Mouse (Mus musculus) cerebellum, adult 2 months (tissue): ENCODE measurements around the gene Asb10. TPM values are rescaled to one million over a fixed set of nuclear protein-coding genes. Genes with fewer than 3 reads are reported as not detected.
A peak's percentile ranks its signal among the peaks of the same experiment; 100 is the strongest.

Experiments used
- DNase-seq, 2 experiments: peaks; one replicate each; pipeline ENCODE4 v3.0.0; 2021
- H3K27ac ChIP-seq: fragments of 200-500 bp; 2 replicates; pipeline ENCODE4 v1.5.1; 2012; ENCODE audit warnings: low read length, control low read depth, inconsistent platforms; ENCODE audit not compliant: insufficient read depth
- H3K27me3 ChIP-seq: fragments of 200-500 bp; 2 replicates; pipeline ENCODE4 v1.6.1; 2012; ENCODE audit warnings: inconsistent platforms, mild to moderate bottlenecking, low read length, moderate library complexity; ENCODE audit not compliant: control insufficient read depth, insufficient read depth
- H3K4me1 ChIP-seq: fragments of 200-500 bp; 2 replicates; pipeline ENCODE4 v1.6.1; 2011; ENCODE audit warnings: low read length; ENCODE audit not compliant: control insufficient read depth, insufficient read depth
- H3K4me3 ChIP-seq: fragments of 200-500 bp; replicated peaks from 2 replicates; pipeline ENCODE3; 2011; ENCODE audit warnings: mild to moderate bottlenecking, low read depth, low read length, control low read depth; ENCODE audit not compliant: insufficient read depth
- CTCF ChIP-seq: fragments of 200-500 bp; IDR thresholded peaks from 2 replicates; pipeline ENCODE4 v1.5.1; 2011; ENCODE audit warnings: low read depth, mild to moderate bottlenecking, control low read depth, low read length, moderate library complexity, borderline replicate concordance; ENCODE audit not compliant: insufficient read depth
- POLR2A ChIP-seq: fragments of 200-500 bp; IDR thresholded peaks from 2 replicates; pipeline ENCODE4 v1.6.1; 2011; ENCODE audit warnings: low read length, control low read depth, borderline replicate concordance; ENCODE audit not compliant: insufficient read depth
- WGBS: fragments of 180-500 bp; shearing (Covaris S2); methylation state at CpG from one replicate; pipeline ENCODE4 v1.1.7; 2018; 5-methylcytosine and 5-hydroxymethylcytosine counted together
- polyA plus RNA-seq: library from polyadenylated mRNA; depleted of rRNA; stranded (reverse); fragments of >200 nt; gene quantifications from 2 replicates; pipeline ENCODE4 v1.2.3, GENCODE M21; 2012

Asb10 gene
- polyA plus RNA-seq, 1 experiment: 0.18 TPM

GRCm38 (mm10) chr5:24521366-24521765, 19.4 kb downstream of the Asb10 start:
- Histone ChIP-seq H3K27ac (no peak overlapping the region), H3K4me1 (no peaks in the 10 kb centered on the region), H3K4me3 (no peak overlapping the region), H3K27me3 (peaks cover 3% of the 10 kb centered on the region; the same call in 1 of the 2 replicates)
- DNase-seq: no peak
- 68% methylated on average over 8 of the region's 8 CpGs for WGBS
- TF ChIP-seq POLR2A: no peak
- no peak for TF ChIP-seq CTCF

GRCm38 (mm10) chr5:24512271-24512670, 28.5 kb downstream of the Asb10 start:
- DNase-seq: no peak
- 64% methylated on average over 8 of the region's 8 CpGs for WGBS

GRCm38 (mm10) chr5:24510635-24511034, 30.1 kb downstream of the Asb10 start:
- H3K4me1 ChIP-seq: no peaks in the 10 kb centered on the region
- H3K4me3 ChIP-seq: no peak overlapping the region
- TF ChIP-seq CTCF: peak; percentile 38; the same call in 1 of the 2 replicates
- TF ChIP-seq POLR2A: no peak
- 63% methylated on average over 11 of the region's 11 CpGs for WGBS
- no peak overlapping the region for H3K27ac ChIP-seq
- DNase-seq: no peak
- no peaks in the 10 kb centered on the region; the same call in 1 of the 2 replicates for H3K27me3 ChIP-seq

More at GRCm38 (mm10) chr5:24512271-24512670, 28.5 kb downstream of the Asb10 start:
- TF ChIP-seq POLR2A: no peak
- no peak for TF ChIP-seq CTCF
- Histone ChIP-seq H3K27ac (no peak overlapping the region), H3K27me3 (no peaks in the 10 kb centered on the region; the same call in 1 of the 2 replicates), H3K4me3 (no peak overlapping the region), H3K4me1 (no peaks in the 10 kb centered on the region)

- Histone ChIP-seq H3K27me3 (no peaks in the 10 kb centered on the region), H3K4me3 (no peak overlapping the region), H3K4me1 (no peaks in the 10 kb centered on the region; the same call in 1 of the 2 replicates), H3K27ac (no peak overlapping the region)
- WGBS: 94% methylated on average over 7 of the region's 7 CpGs
- no peak for DNase-seq
- TF ChIP-seq CTCF (no peak), POLR2A (no peak)
These were observed 32.4 kb downstream of the Asb10 start for GRCm38 (mm10) chr5:24508406-24508805.

- WGBS: 54% methylated on average over 2 of the region's 2 CpGs
- Histone ChIP-seq H3K4me3 (no peak overlapping the region), H3K27me3 (no peaks in the 10 kb centered on the region), H3K4me1 (peaks cover 3% of the 10 kb centered on the region; the same call in 1 of the 2 replicates), H3K27ac (no peak overlapping the region)
- no peak for TF ChIP-seq POLR2A
- TF ChIP-seq CTCF: no peak
- no peak for DNase-seq
These were observed 35.3 kb downstream of the Asb10 start for GRCm38 (mm10) chr5:24505513-24505912.

GRCm38 (mm10) chr5:24502786-24503185, 38.0 kb downstream of the Asb10 start:
- DNase-seq: no peak
- H3K4me3 ChIP-seq: no peak overlapping the region
- 71% methylated on average over 4 of the region's 4 CpGs for WGBS
- H3K27me3 ChIP-seq: no peaks in the 10 kb centered on the region
- TF ChIP-seq CTCF (no peak), POLR2A (no peak)
- H3K4me1 ChIP-seq: peaks cover 3% of the 10 kb centered on the region; the same call in 1 of the 2 replicates
- no peak overlapping the region for H3K27ac ChIP-seq

GRCm38 (mm10) chr5:24500851-24501250, 39.9 kb downstream of the Asb10 start:
- WGBS: 18% methylated on average over 11 of the region's 11 CpGs
- Histone ChIP-seq H3K4me1 (peaks cover 3% of the 10 kb centered on the region), H3K27me3 (no peaks in the 10 kb centered on the region), H3K27ac (no peak overlapping the region), H3K4me3 (no peak overlapping the region)
- TF ChIP-seq POLR2A (no peak), CTCF (no peak)
- peak in 1 of 2 experiments; percentile 46 for DNase-seq

GRCm38 (mm10) chr5:24499113-24499512, 41.7 kb downstream of the Asb10 start:
- H3K4me3 ChIP-seq: no peak overlapping the region
- WGBS: 38% methylated on average over 10 of the region's 10 CpGs
- H3K27ac ChIP-seq: no peak overlapping the region
- no peak for TF ChIP-seq POLR2A
- no peak for TF ChIP-seq CTCF
- no peak for DNase-seq
- H3K27me3 ChIP-seq: no peaks in the 10 kb centered on the region
- peaks cover 3% of the 10 kb centered on the region; the same call in 1 of the 2 replicates for H3K4me1 ChIP-seq
